In the genomic region with DNA sequence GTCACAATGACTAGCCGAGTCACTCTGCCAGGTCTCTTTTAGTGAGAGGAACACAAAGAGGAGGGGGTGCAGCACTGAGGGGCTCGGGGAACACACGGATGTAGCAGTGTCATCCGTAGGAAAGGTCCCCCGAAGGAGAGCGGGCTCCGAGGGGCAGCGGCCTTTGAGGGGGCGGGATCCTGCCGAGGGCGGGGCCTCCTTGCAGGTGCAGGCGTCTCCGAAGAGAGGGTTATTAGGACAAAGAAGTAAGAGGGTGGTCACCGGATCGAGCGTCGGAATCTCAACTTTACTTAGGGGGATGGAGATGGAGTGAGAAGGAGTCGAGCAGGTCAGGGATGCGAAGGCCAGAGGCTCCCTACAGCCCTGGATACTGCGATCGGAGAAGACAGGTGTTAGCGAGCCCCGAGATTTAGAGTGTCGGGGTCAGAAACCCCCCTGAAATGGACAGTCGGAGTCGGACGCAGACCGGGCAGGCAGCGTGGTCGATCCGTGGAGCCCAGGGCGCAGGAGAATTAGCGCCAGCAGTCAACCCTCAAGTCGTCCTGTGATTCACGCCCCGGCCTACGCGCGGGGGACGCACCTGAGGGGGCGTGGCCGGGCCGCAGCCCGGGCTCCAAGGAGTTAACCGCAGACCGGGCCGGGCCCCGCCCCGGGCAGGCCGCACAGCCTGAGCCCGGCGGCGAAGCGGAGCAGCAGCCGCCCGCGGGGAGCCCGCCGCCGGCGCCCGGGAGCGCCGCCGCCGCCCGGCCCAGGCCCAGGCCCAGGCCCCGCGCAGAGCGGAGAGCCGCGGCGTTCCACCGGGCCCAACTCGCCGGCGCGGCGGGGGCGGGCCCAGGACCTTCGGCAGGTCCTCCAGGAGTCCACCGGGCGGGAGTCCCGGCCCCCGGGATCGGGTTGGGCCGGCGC, we compare ENCODE assay signal across 7 mouse cellular contexts. TPM values are rescaled to one million over a fixed set of nuclear protein-coding genes. Genes with fewer than 3 reads are reported as not detected.
DNase-seq lines count a peak whose midpoint lies in the region; ATAC-seq and TF ChIP-seq lines count a peak whose summit lies in the region.

No protein-coding gene starts in this region.

- peak; percentile 85 for ATAC-seq in intestine, embryonic 15.5 days

- peak; percentile 49; the same call in 1 of the 2 replicates for TF ChIP-seq POLR2A in small intestine, adult 2 months (IDR thresholded peaks at IDR 0.05; ENCODE audit: low read depth, low read length)

- peak; percentile 70 for DNase-seq in adipocyte (ENCODE audit: low spot score)
- DNase-seq in cerebellum, postnatal 36 days: peak; percentile 65 to 76
- DNase-seq in gastrocnemius, adult 2 months: peak; percentile 84
- peak; percentile 70 for DNase-seq in left cerebral cortex, postnatal 4 days
- peak; percentile 71 for DNase-seq in midbrain, embryonic 10.5 days (ENCODE audit: low spot score)

- H3K36me3 ChIP-seq in intestine, embryonic 15.5 days: peaks cover 27% of the 10 kb centered on the region
- peaks cover 33% of the 10 kb centered on the region for H3K36me3 ChIP-seq in midbrain, embryonic 10.5 days
- peaks cover 24% of the 10 kb centered on the region for H3K36me3 ChIP-seq in small intestine, adult 2 months (ENCODE audit: control insufficient read depth, insufficient read depth, low read length)

- WGBS in intestine, embryonic 15.5 days: under 1% methylated on average over 85 of the region's 88 CpGs
- under 1% methylated on average over 88 of the region's 88 CpGs for whole genome bisulfite sequencing in midbrain, embryonic 10.5 days
- under 1% methylated on average over 88 of the region's 88 CpGs for WGBS in small intestine, adult 2 months

- TF ChIP-seq CTCF in gastrocnemius, adult 2 months (IDR thresholded peaks at IDR 0.05): no peak
- TF ChIP-seq CTCF in small intestine, adult 2 months (IDR thresholded peaks at IDR 0.05; ENCODE audit: extremely low read depth, insufficient read length, insufficient replicate concordance, low read depth, low read length): no peak

- H3K27ac ChIP-seq in gastrocnemius, adult 2 months: peak overlapping the region; percentile 90
- peak overlapping the region; percentile 89 for H3K27ac ChIP-seq in intestine, embryonic 15.5 days
- H3K27ac ChIP-seq in midbrain, embryonic 10.5 days (replicated peaks): peak overlapping the region; percentile 92
- peak overlapping the region; percentile 96 for H3K27ac ChIP-seq in small intestine, adult 2 months (ENCODE audit: insufficient read depth, low read depth, low read length)

- H3K9me3 ChIP-seq in intestine, embryonic 15.5 days: no peaks in the 10 kb centered on the region
- no peaks in the 10 kb centered on the region for H3K9me3 ChIP-seq in midbrain, embryonic 10.5 days (replicated peaks)

- peaks cover 10% of the 10 kb centered on the region for H3K4me1 ChIP-seq in intestine, embryonic 15.5 days (replicated peaks)
- H3K4me1 ChIP-seq in midbrain, embryonic 10.5 days: peaks cover 20% of the 10 kb centered on the region
- peaks cover 3% of the 10 kb centered on the region; the same call in 1 of the 2 replicates for H3K4me1 ChIP-seq in small intestine, adult 2 months (ENCODE audit: control insufficient read depth, insufficient read depth, insufficient read length, low read length)

- H3K4me2 ChIP-seq in intestine, embryonic 15.5 days (replicated peaks): peak overlapping the region; percentile 97

- H3K9ac ChIP-seq in intestine, embryonic 15.5 days: peak overlapping the region; percentile 99

- intact Hi-C loops in gastrocnemius, adult 2 months (cut with DNase I): loop anchor here (1.0 to 5.0 kb wide), 2 partner anchors 36 to 135 kb away; partner anchors contain the start of genes Gba2 and Rgp1
- intact Hi-C loops in left cerebral cortex, postnatal 4 days (cut with DNase I): loop anchor here (5.0 kb wide), 1 partner anchor 50 kb away; the partner anchor contains the start of gene Ccdc107

- H3K27me3 ChIP-seq in intestine, embryonic 15.5 days (replicated peaks): no peaks in the 10 kb centered on the region
- H3K27me3 ChIP-seq in midbrain, embryonic 10.5 days (ENCODE audit: low read depth, poor library complexity, severe bottlenecking): peaks cover 17% of the 10 kb centered on the region
- H3K27me3 ChIP-seq in small intestine, adult 2 months (ENCODE audit: control insufficient read depth, insufficient read depth, low read length): no peaks in the 10 kb centered on the region

- H3K4me3 ChIP-seq in gastrocnemius, adult 2 months: peak overlapping the region; percentile 97
- peak overlapping the region; percentile 89 for H3K4me3 ChIP-seq in intestine, embryonic 15.5 days (replicated peaks)
- H3K4me3 ChIP-seq in midbrain, embryonic 10.5 days: peak overlapping the region; percentile 88
- peak overlapping the region; percentile 74 for H3K4me3 ChIP-seq in small intestine, adult 2 months (ENCODE audit: low read depth, low read length)

RNA-seq across cellular contexts. Expression of gene Tesk1, which starts 1.0 kb away (rescaled TPM):
- 10 to 100 TPM; 55.7 to 57.8 TPM for total RNA-seq in gastrocnemius, adult 2 months (2021)
- polyA plus RNA-seq in intestine, embryonic 15.5 days (2015; fragmentation: Nextera tagmentation; extraction: Ambion mirVana): 6.8 and 7.9 TPM in 2 replicates
- 100 to 1,000 TPM; 106 to 108 TPM for total RNA-seq in left cerebral cortex, postnatal 4 days (2021)
- polyA plus RNA-seq in midbrain, embryonic 10.5 days (2016; fragmentation: Nextera tagmentation; extraction: Ambion mirVana): 2.9 and 6.0 TPM in 2 replicates
- 45.8 and 77.6 TPM in 2 replicates for polyA plus RNA-seq in small intestine, adult 2 months (2012; rRNA removed)

RNA-seq across cellular contexts. Expression of gene Cd72, which starts 11.7 kb away (rescaled TPM):
- not detected for total RNA-seq in gastrocnemius, adult 2 months (2021)
- polyA plus RNA-seq in intestine, embryonic 15.5 days (2015; fragmentation: Nextera tagmentation; extraction: Ambion mirVana): 2.7 and 2.9 TPM in 2 replicates
- total RNA-seq in left cerebral cortex, postnatal 4 days (2021): not detected
- polyA plus RNA-seq in midbrain, embryonic 10.5 days (2016; fragmentation: Nextera tagmentation; extraction: Ambion mirVana): 1.4 and 1.8 TPM in 2 replicates
- polyA plus RNA-seq in small intestine, adult 2 months (2012; rRNA removed): 2.8 and 11.4 TPM in 2 replicates

RNA-seq across cellular contexts. Expression of gene Fam166b, which starts 13.8 kb away (rescaled TPM):
- total RNA-seq in gastrocnemius, adult 2 months (2021): not detected
- 0.28 TPM in 1 of 2 replicates, not detected in the other for polyA plus RNA-seq in intestine, embryonic 15.5 days (2015; fragmentation: Nextera tagmentation; extraction: Ambion mirVana)
- 1 to 10 TPM; 1.0 to 1.3 TPM for total RNA-seq in left cerebral cortex, postnatal 4 days (2021)
- polyA plus RNA-seq in midbrain, embryonic 10.5 days (2016; fragmentation: Nextera tagmentation; extraction: Ambion mirVana): 0.14 and 0.25 TPM in 2 replicates
- 0.24 TPM in 1 of 2 replicates, not detected in the other for polyA plus RNA-seq in small intestine, adult 2 months (2012; rRNA removed)

RNA-seq across cellular contexts. Expression of gene Sit1, which starts 40.8 kb away (rescaled TPM):
- not detected for total RNA-seq in gastrocnemius, adult 2 months (2021)
- polyA plus RNA-seq in intestine, embryonic 15.5 days (2015; fragmentation: Nextera tagmentation; extraction: Ambion mirVana): not detected in 2 replicates
- total RNA-seq in left cerebral cortex, postnatal 4 days (2021): not detected
- not detected in 2 replicates for polyA plus RNA-seq in midbrain, embryonic 10.5 days (2016; fragmentation: Nextera tagmentation; extraction: Ambion mirVana)
- polyA plus RNA-seq in small intestine, adult 2 months (2012; rRNA removed): 0.96 and 1.9 TPM in 2 replicates

RNA-seq across cellular contexts. Expression of gene Ccdc107, which starts 50.0 kb away (rescaled TPM):
- total RNA-seq in gastrocnemius, adult 2 months (2021): 10 to 100 TPM; 26.3 to 27.8 TPM
- polyA plus RNA-seq in intestine, embryonic 15.5 days (2015; fragmentation: Nextera tagmentation; extraction: Ambion mirVana): 98.8 and 102 TPM in 2 replicates
- total RNA-seq in left cerebral cortex, postnatal 4 days (2021): 10 to 100 TPM; 29.9 to 34.3 TPM
- polyA plus RNA-seq in midbrain, embryonic 10.5 days (2016; fragmentation: Nextera tagmentation; extraction: Ambion mirVana): 44.8 and 48.4 TPM in 2 replicates
- 365 and 503 TPM in 2 replicates for polyA plus RNA-seq in small intestine, adult 2 months (2012; rRNA removed)

Comparison
In these comparisons a context has a peak if more than half of its experiments do, and no peak if none do; other contexts are left out.
1. Peak in every context shown above with its lines: DNase-seq, ATAC-seq, H3K4me3 ChIP-seq and H3K27ac ChIP-seq.